Mouse (Mus musculus): Measurements from ENCODE around the gene Dclk2. TPM values are rescaled to one million over a fixed set of nuclear protein-coding genes. Genes with fewer than 3 reads are reported as not detected.

The Dclk2 gene
- polyA plus RNA-seq, 1 experiment from 2014 or later = 32.5 TPM

DNA sequence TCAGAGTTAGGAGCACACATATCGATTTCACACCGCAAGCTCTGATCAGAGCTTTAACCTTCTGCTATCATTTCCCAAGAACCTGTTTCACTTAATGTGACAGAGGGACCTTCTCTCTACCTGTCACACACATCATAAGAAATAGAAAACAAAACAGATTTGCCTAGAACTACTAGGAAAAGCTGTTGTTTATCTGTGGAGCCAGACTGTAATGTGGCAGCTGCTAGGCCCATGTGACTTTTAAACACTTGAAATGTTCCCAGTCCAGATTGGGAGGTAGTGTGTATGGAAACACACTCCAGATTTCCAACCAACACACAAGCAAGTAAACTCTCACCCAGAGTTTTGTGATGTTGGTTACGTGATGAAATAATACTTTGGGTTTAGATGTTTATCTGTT lies 136.6 kb downstream of the Dclk2 start:
- H3K27me3 ChIP-seq (ENCODE audit: control insufficient read depth, insufficient read depth, low read length) = no peaks in the 10 kb centered on the region
- H3K27ac ChIP-seq (ENCODE audit: low read depth, low read length) = no peak overlapping the region
- no peaks in the 10 kb centered on the region for H3K9me3 ChIP-seq (ENCODE audit: control insufficient read depth, low read length)
- no peak overlapping the region for H3K9ac ChIP-seq (ENCODE audit: low read depth, low read length)
- DNase-seq (ENCODE audit: low spot score) (no peak), ATAC-seq (ENCODE audit: low FRiP score) (no peak)
- 87% methylated on average over 3 of the region's 3 CpGs for WGBS
- no peaks in the 10 kb centered on the region for H3K4me1 ChIP-seq (replicated peaks; ENCODE audit: control insufficient read depth, insufficient read depth, low read length)
- no peak overlapping the region for H3K4me3 ChIP-seq (ENCODE audit: low read depth, low read length)
- no peaks in the 10 kb centered on the region for H3K36me3 ChIP-seq (ENCODE audit: control insufficient read depth, insufficient read depth, low read length)
- H3K4me2 ChIP-seq (replicated peaks; ENCODE audit: low read depth, low read length) = no peak overlapping the region

DNA sequence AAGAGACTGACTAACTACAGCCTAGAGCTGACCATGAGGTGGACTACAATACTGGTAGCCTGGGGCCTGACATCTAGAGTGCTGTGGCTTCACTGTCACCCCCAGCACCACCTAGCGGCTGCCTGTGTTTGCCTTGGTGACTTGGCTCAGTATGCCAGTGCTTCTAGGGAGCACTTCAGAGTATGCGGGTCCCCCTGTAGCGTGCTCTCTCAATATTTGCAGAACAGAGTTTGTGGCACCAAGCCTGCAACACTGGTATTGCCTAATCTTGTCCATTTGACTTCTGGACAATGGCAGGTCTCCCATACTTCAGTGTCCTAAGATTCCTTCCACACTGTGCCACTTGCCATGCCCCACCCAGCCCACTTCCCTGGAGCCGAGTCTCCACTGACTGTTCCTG lies 140.9 kb downstream of the Dclk2 start:
- Histone ChIP-seq H3K27me3 (ENCODE audit: control insufficient read depth, insufficient read depth, low read length) (no peaks in the 10 kb centered on the region), H3K9me3 (ENCODE audit: control insufficient read depth, low read length) (no peaks in the 10 kb centered on the region), H3K36me3 (ENCODE audit: control insufficient read depth, insufficient read depth, low read length) (no peaks in the 10 kb centered on the region), H3K27ac (ENCODE audit: low read depth, low read length) (no peak overlapping the region), H3K9ac (ENCODE audit: low read depth, low read length) (no peak overlapping the region), H3K4me1 (replicated peaks; ENCODE audit: control insufficient read depth, insufficient read depth, low read length) (0 out of 2 replicates have a peak, but pooled peaks cover 2% of the 10 kb centered on the region), H3K4me2 (replicated peaks; ENCODE audit: low read depth, low read length) (no peak overlapping the region), H3K4me3 (ENCODE audit: low read depth, low read length) (no peak overlapping the region)
- WGBS = 71% methylated on average over 4 of the region's 4 CpGs
- DNase-seq (ENCODE audit: low spot score) (peak; percentile 40), ATAC-seq (ENCODE audit: low FRiP score) (no peak)

DNA sequence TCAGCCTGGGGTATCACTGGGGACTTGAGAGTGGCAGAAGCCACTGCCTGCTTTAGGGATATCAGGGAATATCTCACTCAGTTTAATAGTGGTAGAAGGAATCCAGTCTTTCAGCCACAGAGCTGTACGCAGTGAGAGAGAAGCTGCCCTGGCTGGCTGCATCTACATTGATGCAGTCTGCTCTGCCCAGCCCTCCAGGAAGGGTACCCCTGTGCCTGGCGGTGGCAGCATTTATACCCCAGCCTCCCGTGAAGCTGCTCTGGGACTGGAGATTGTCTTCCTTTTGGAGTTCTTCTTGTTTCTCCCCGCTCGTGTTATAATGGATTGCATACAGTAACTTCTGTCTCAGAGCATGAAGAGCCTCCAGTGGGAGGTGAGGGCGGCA lies 145.2 kb downstream of the Dclk2 start:
- Histone ChIP-seq H3K36me3 (ENCODE audit: control insufficient read depth, insufficient read depth, low read length) (no peaks in the 10 kb centered on the region), H3K9me3 (ENCODE audit: control insufficient read depth, low read length) (no peaks in the 10 kb centered on the region), H3K9ac (ENCODE audit: low read depth, low read length) (no peak overlapping the region), H3K4me1 (replicated peaks; ENCODE audit: control insufficient read depth, insufficient read depth, low read length) (0 out of 2 replicates have a peak, but pooled peaks cover 2% of the 10 kb centered on the region), H3K4me2 (replicated peaks; ENCODE audit: low read depth, low read length) (no peak overlapping the region), H3K4me3 (ENCODE audit: low read depth, low read length) (no peak overlapping the region), H3K27ac (ENCODE audit: low read depth, low read length) (no peak overlapping the region), H3K27me3 (ENCODE audit: control insufficient read depth, insufficient read depth, low read length) (no peaks in the 10 kb centered on the region)
- WGBS = 96% methylated on average over 6 of the region's 6 CpGs
- ATAC-seq (ENCODE audit: low FRiP score) (no peak), DNase-seq (ENCODE audit: low spot score) (no peak)

DNA sequence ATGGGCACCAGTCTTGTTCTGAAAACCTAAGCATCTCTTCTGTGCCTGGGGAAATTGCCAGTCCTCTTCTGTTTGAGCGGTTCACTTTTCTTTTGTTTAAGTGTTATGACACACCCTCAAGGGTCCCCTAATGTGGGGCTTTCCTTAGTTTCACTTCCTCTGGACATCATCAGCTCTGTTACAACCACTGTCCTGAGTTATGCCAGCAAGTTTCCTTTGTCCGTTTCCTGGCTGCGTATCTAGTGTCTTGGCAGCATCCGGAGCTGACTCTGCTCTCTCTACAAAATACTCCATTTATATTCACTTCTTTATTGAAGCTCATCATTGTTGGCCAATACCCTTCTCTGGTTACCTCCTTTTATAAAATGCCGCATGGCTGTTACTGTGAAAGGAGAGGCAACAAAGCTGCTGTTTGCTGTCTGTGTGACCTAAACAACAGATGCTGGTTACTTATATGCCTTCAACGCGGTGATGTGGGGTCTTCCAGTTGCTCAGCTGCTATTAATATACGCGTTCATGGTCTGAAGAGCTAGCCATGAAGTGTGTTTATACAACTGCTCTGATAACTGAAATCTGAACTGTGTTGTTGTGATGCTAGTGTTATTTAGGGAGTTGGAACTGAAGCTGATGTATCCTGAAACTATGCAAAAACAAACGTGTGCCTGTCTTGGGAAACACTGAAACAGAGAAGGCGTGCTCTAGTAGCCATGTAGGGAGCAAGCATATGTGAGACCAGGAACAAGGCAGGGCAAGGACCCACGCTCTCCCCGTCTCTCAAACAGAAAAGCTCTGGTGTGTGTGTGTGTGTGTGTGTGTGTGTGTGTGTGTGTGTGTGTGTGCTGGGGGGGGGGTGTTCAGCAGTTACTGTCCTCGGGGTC lies 145.8 kb downstream of the Dclk2 start:
- H3K9ac ChIP-seq (ENCODE audit: low read depth, low read length) = no peak overlapping the region

DNA sequence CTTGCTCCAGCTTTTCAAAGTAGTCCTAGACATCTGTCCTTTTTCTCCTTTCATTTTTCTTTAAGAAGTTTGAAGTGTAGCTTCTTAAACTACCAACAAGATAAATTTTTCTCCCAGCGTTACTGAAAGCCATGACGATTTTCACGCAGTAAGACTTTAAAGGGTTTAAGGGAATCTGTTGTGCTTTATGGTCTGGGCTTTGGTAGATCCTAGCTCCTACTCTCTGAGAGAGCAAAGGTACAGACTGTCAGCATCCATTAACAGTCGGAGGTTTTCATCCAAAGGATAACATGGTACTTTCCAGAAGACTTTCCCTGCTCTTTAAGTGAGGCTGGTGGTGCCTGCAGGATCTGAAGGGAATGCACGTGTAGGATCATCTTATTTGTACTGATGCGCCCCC lies 151.7 kb downstream of the Dclk2 start:
- DNase-seq (ENCODE audit: low spot score) = no peak
- Histone ChIP-seq H3K27ac (ENCODE audit: low read depth, low read length) (no peak overlapping the region), H3K4me2 (replicated peaks; ENCODE audit: low read depth, low read length) (no peak overlapping the region), H3K4me1 (replicated peaks; ENCODE audit: control insufficient read depth, insufficient read depth, low read length) (no peaks in the 10 kb centered on the region), H3K9ac (ENCODE audit: low read depth, low read length) (no peak overlapping the region), H3K4me3 (ENCODE audit: low read depth, low read length) (no peak overlapping the region), H3K27me3 (ENCODE audit: control insufficient read depth, insufficient read depth, low read length) (no peaks in the 10 kb centered on the region), H3K36me3 (ENCODE audit: control insufficient read depth, insufficient read depth, low read length) (no peaks in the 10 kb centered on the region), H3K9me3 (ENCODE audit: control insufficient read depth, low read length) (no peaks in the 10 kb centered on the region)
- WGBS = 68% methylated on average over 6 of the region's 6 CpGs
- no peak for ATAC-seq (ENCODE audit: low FRiP score)

More for the DNA sequence above, 145.8 kb downstream of the Dclk2 start:
- H3K27ac ChIP-seq (ENCODE audit: low read depth, low read length) = no peak overlapping the region
- no peak overlapping the region for H3K4me3 ChIP-seq (ENCODE audit: low read depth, low read length)
- peak; percentile 40; the same call in 1 of the 2 replicates for ATAC-seq (ENCODE audit: low FRiP score)
- no peaks in the 10 kb centered on the region for H3K9me3 ChIP-seq (ENCODE audit: control insufficient read depth, low read length)
- no peaks in the 10 kb centered on the region for H3K36me3 ChIP-seq (ENCODE audit: control insufficient read depth, insufficient read depth, low read length)
- no peaks in the 10 kb centered on the region for H3K27me3 ChIP-seq (ENCODE audit: control insufficient read depth, insufficient read depth, low read length)
- H3K4me2 ChIP-seq (replicated peaks; ENCODE audit: low read depth, low read length) = no peak overlapping the region
- 58% methylated on average over 14 of the region's 14 CpGs for WGBS
- H3K4me1 ChIP-seq (replicated peaks; ENCODE audit: control insufficient read depth, insufficient read depth, low read length) = 0 out of 2 replicates have a peak, but pooled peaks cover 2% of the 10 kb centered on the region
- DNase-seq (ENCODE audit: low spot score) = no peak

DNA sequence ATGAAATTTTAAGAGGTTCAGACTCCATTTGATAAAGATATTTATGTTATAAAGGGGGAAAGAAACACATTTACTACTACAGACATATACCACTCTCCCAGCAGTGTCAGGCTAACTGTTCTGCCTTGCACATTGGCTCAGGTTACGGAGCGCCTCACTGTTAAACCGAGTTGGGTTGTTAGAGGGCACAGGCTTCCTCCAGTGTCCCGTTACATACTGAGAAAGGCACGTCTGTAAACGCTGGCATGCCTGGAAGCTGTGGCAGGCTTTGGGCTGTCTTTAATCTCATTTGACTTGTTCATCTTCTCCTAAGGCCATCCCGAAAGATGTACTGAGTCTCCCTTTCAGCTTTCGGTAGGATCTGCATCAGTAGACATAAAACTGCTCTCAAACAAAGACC lies 152.1 kb downstream of the Dclk2 start:
- Histone ChIP-seq H3K36me3 (ENCODE audit: control insufficient read depth, insufficient read depth, low read length) (no peaks in the 10 kb centered on the region), H3K9ac (ENCODE audit: low read depth, low read length) (no peak overlapping the region), H3K4me2 (replicated peaks; ENCODE audit: low read depth, low read length) (no peak overlapping the region), H3K27ac (ENCODE audit: low read depth, low read length) (no peak overlapping the region), H3K4me3 (ENCODE audit: low read depth, low read length) (no peak overlapping the region), H3K9me3 (ENCODE audit: control insufficient read depth, low read length) (no peaks in the 10 kb centered on the region), H3K27me3 (ENCODE audit: control insufficient read depth, insufficient read depth, low read length) (no peaks in the 10 kb centered on the region), H3K4me1 (replicated peaks; ENCODE audit: control insufficient read depth, insufficient read depth, low read length) (no peaks in the 10 kb centered on the region)
- ATAC-seq (ENCODE audit: low FRiP score) = no peak
- 31% methylated on average over 8 of the region's 8 CpGs for WGBS
- no peak for DNase-seq (ENCODE audit: low spot score)

DNA sequence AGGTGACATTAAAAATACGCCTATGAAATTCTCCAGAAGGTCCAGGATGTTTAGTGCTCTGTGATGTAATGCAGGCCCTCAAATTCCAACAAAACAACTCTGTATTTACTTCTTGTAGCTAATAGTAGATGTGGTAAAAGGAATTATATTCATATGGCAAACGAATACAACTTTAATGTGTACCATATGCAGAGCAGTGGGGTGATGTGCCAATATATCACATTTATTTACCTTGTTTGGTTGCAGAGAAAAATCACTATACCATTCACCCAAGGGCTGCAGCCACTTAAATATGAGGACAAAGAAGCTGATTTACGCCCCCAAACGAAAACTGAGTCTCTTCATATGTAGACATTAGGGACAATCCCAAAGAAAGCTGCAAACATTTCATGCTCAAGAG lies 158.2 kb downstream of the Dclk2 start:
- Histone ChIP-seq H3K9ac (ENCODE audit: low read depth, low read length) (no peak overlapping the region), H3K27me3 (ENCODE audit: control insufficient read depth, insufficient read depth, low read length) (no peaks in the 10 kb centered on the region), H3K4me3 (ENCODE audit: low read depth, low read length) (no peak overlapping the region), H3K4me2 (replicated peaks; ENCODE audit: low read depth, low read length) (no peak overlapping the region), H3K9me3 (ENCODE audit: control insufficient read depth, low read length) (no peaks in the 10 kb centered on the region), H3K27ac (ENCODE audit: low read depth, low read length) (no peak overlapping the region), H3K4me1 (replicated peaks; ENCODE audit: control insufficient read depth, insufficient read depth, low read length) (no peaks in the 10 kb centered on the region), H3K36me3 (ENCODE audit: control insufficient read depth, insufficient read depth, low read length) (no peaks in the 10 kb centered on the region)
- DNase-seq (ENCODE audit: low spot score) (no peak), ATAC-seq (ENCODE audit: low FRiP score) (no peak)
- 94% methylated on average over 4 of the region's 4 CpGs for WGBS

DNA sequence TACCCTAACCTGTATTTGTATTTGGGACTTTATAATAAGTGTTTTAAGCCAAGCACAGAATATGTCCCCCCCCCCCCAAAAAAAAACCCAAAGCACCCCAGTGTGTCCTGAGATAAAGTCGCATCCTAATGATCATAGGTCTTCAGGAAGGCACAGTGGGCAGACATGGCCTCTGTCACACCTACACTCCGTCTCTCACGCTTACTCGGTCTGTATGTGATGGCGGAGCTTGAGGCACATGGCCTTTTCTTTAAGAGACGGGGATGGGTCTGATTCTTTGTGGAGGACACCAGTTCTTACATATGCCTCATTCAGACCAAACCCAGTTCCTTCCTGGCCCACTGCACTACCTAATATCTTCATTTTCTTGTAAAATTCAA lies 158.6 kb downstream of the Dclk2 start:
- DNase-seq (ENCODE audit: low spot score) = no peak
- H3K4me2 ChIP-seq (replicated peaks; ENCODE audit: low read depth, low read length) = no peak overlapping the region
- H3K4me3 ChIP-seq (ENCODE audit: low read depth, low read length) = no peak overlapping the region
- no peaks in the 10 kb centered on the region for H3K9me3 ChIP-seq (ENCODE audit: control insufficient read depth, low read length)
- H3K27ac ChIP-seq (ENCODE audit: low read depth, low read length) = no peak overlapping the region
- no peaks in the 10 kb centered on the region for H3K36me3 ChIP-seq (ENCODE audit: control insufficient read depth, insufficient read depth, low read length)
- H3K9ac ChIP-seq (ENCODE audit: low read depth, low read length) = no peak overlapping the region
- H3K27me3 ChIP-seq (ENCODE audit: control insufficient read depth, insufficient read depth, low read length) = no peaks in the 10 kb centered on the region
- WGBS = 91% methylated on average over 6 of the region's 6 CpGs
- no peaks in the 10 kb centered on the region for H3K4me1 ChIP-seq (replicated peaks; ENCODE audit: control insufficient read depth, insufficient read depth, low read length)
- no peak for ATAC-seq (ENCODE audit: low FRiP score)

All from hindbrain, embryonic 11.5 days (tissue).